Mouse (Mus musculus) adrenal gland, adult 2 months (tissue): ENCODE measurements around the gene Tead1. TPM values are rescaled to one million over a fixed set of nuclear protein-coding genes. Genes with fewer than 3 reads are reported as not detected.

ENCODE experiments used
- DNase-seq: peaks from one replicate; pipeline ENCODE4 v3.0.0; 2021
- polyA plus RNA-seq: library from polyadenylated mRNA; depleted of rRNA; stranded (reverse); fragments of >200 nt; gene quantifications from 2 replicates; pipeline ENCODE4 v1.2.3, GENCODE M21; 2012
- total RNA-seq, 2 experiments: library from RNA; stranded (reverse); gene quantifications; 2 replicates each; pipeline ENCODE4 v1.2.3; 2021

The Tead1 gene
- total and polyA plus RNA-seq, 3 experiments: 18.6 to 106 (median 57.7) TPM

GRCm38 (mm10) chr7:112816016-112816415 is 136.9 kb downstream of the Tead1 start:
- no peak for DNase-seq

DNA sequence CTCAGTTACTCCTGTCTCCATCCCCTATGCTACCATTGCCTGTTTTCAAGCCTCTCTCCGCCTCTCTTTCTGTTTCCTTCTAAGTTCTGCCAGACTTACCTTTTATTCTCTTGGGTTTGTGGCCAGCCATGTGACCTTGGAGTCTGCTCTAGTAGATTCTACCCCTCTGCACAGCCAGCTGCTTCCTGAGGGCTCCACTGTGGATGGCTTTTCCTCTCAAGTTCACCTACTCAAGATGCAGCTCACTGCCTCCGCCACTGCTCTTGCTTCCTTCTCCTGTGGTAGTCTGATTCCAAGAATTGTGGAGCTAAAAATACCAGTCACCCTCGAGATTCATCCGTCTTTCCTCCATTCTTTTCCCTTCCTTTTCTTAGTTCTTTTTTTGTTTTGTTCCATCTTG is 140.7 kb downstream of the Tead1 start:
- no peak for DNase-seq

- DNase-seq: no peak
Observed at GRCm38 (mm10) chr7:112822879-112823278, 143.8 kb downstream of the Tead1 start.

- DNase-seq: peak; percentile 82
Observed at GRCm38 (mm10) chr7:112823621-112824020, 144.5 kb downstream of the Tead1 start.

GRCm38 (mm10) chr7:112825339-112825781 is 146.2 kb downstream of the Tead1 start:
- no peak for DNase-seq

GRCm38 (mm10) chr7:112826114-112826911 is 147.2 kb downstream of the Tead1 start:
- DNase-seq: no peak

DNA sequence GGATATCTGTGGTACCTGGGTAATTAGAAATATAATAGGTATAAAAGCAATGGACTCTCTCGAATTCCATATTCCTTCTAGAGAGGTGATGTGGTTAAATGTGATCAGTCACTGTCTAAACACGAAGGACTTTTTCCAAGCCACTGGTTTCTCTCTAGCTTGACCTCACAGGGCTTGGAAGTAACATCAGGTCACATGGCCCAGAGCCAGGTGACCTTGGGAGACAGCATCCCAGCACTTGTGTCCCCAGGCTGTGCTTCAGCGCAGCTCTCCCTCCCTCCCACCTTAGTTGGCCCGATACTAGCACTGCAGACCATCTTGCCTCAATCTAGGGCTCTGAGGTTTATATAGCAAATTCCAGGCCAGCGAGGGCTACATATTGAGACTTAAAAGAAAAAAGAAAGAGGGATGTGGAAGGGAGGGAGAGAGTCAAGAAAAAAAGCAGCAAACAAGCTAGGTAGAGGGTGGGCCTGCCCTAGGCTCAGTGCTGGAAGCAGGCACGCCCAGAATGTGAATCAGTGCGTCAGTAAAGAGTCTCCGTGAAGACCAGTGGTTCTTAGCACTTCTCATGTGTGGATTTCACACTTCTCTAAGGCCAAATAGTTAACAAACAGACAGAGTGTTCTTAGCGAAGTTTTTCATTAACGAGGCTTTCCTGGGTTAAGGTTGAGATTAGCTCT is 149.0 kb downstream of the Tead1 start:
- DNase-seq: peak; percentile 55

DNA sequence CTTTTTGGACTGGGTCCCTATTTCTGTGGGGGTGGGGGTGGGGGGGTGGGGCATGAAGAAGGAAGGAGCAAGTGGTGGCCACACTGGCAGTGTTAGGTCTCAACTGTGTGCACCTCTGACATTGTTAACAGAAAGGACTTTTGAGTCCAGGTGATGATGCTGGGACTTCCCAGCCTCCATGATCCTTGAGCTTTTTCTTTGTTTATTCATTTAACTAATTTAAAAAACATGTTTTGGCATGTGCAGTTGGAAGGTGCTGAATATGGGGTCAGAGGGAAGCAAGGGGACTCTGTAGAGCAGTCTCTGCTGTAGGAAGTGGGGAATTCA is 149.5 kb downstream of the Tead1 start:
- no peak for DNase-seq

DNA sequence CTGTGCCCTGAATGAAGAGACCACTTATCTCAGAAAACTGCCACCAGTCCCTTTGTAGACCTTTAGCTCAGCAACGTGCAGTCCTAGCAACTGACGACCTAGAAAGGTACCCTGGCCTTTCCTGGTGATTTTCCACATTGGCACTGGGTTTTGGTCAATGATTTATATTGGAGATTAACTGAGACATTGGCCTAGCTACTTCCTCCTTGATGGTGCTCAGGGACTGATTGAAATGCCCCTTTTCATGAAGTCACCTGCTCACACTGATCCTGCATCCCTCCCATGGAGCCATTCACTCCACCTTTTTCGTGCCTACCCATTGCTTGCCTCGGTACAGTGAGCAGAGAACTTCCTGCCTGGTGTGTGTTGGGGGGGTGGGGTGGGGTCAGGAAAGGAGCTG is 151.8 kb downstream of the Tead1 start:
- no peak for DNase-seq

DNA sequence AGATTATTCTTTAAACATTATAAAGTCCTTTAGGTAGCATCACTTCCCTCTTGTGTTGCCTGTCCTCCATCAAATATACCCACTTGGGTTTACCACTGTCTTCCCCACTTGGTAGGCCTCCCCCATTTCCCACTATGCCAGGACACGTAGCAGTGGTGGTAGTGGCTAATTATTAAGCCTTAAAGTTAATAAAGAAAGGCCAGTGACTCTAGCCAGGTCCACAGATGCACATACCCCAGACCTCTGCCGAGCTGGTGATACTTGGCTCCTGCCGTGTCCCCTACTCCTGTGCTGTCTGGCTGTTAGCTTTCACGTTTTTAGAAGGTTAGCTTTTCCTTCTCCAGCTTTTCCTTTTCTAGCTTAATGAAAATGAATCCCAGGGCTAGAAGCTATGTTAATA is 152.3 kb downstream of the Tead1 start:
- no peak for DNase-seq

- no peak for DNase-seq
Observed at GRCm38 (mm10) chr7:112833132-112833531, 154.0 kb downstream of the Tead1 start.

DNA sequence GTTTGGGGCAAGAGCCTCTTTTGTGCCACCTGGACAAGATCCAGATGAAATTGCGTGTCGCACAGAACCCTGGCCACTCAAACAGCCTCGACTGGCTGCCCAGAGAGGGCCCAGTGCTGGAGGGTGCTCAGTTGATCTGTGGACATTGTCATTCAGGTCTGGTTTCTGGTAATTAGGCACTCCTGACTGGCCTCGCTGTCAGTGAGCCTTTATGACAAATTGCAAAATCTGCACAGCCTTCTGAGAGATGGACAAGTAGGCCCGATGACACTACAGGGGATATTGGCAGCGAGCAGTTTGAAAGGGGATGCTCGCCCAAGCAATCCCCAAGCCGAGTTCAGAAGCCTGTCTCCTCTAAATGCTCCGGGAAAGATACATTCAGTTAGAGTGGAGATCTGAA is 157.0 kb downstream of the Tead1 start:
- no peak for DNase-seq

- no peak for DNase-seq
Observed at GRCm38 (mm10) chr7:112838131-112838530, 159.0 kb downstream of the Tead1 start.

GRCm38 (mm10) chr7:112840351-112840750 is 161.2 kb downstream of the Tead1 start:
- no peak for DNase-seq

DNA sequence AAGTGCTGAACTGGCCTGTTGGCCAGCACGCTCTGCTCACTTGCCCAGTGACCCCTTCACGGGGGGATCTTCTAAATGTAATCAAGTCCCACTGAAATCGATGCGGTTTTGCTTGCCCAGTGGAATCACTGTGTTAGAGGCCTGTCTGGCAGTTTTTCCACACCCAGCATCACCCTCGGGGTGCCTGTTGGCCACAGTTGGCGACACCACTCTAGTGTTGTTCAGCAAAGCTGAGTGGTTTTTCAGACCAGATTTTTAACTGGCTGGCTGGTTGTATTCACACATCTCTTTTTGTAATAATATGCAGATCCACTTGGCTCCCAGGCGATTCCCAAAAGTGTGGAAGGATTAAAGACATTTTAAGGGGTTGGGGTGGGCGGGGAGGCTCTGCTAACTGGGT is 161.8 kb downstream of the Tead1 start:
- DNase-seq: no peak

DNA sequence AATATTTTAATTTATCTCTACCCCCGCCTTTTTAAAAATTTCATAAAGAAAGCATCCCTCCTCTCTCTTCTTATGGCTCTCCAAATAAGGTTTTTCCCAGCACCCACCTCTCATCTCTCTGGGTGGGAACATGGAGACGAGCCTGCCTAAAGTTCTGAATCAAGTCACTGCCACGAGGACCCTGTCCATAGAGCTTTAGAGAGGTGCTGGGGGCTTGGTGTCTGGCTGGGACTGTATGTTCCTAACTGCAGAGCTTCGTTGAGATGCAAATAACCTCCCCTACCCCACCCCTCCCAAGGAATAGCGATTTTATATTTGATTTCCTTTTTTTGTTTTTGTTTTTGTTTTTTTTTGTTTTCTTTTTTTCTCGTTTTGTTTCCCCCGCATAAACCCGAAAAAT is 162.4 kb downstream of the Tead1 start:
- DNase-seq: no peak

DNA sequence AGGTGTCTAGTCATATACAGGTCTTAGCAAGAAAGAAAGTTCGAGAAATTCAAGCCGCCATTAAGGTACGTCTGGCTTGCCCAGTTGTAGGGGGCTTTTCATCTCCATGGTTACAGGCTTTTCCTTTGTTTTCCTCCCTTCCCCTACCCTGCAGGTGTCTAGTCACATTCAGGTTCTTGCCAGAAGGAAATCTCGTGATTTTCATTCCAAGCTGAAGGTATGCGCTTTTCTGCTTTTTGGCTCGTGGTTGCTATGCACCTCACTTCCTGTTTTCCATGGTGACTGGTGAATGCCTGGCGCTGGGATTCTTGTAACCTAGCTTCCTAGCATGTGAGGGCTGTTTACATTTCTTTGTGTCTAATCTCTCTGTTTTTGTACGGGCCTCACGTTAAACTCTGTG is 162.8 kb downstream of the Tead1 start:
- no peak for DNase-seq

- no peak for DNase-seq
Observed at GRCm38 (mm10) chr7:112851281-112851744, 172.2 kb downstream of the Tead1 start.

- no peak for DNase-seq
Observed at GRCm38 (mm10) chr7:112852149-112852839, 173.2 kb downstream of the Tead1 start.

DNA sequence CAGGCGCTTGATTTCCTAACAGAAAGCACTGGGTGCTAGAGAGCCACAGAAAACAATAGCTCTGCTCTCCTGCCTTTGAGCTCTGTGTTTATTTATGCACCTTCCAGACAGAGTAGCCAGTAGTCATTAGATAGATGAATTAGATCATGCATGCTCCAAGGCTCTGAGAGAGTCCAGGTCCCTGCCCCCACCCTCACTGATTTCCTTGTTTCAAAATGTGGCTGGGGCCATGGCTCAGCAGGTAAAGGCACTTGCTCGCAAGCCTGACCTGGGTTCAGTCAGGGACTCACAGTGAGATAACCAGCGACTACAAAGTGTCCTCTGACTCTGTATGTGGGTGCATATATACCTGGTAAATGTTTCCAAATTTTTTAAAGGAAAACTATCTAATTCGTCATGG is 174.7 kb downstream of the Tead1 start:
- no peak for DNase-seq

DNA sequence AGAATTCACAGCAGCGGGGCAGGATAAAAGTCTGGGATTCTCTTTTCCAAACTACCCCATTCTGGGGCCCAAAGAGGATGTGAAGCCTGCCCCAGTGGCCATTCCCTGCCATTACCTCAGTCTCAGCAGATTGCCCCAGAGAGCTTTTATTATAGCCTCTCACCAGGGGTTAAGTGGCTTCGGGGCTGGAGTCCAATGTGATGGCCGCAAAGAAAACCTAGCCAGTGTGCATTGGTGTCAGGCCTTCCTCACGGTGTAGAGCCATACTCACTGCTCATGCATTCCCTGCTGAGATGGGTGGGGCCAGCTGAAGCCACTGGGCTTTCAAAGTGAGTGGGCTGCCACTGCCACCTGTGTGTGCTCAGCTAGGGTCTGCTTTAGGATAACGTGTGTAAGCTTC is 175.4 kb downstream of the Tead1 start:
- no peak for DNase-seq

GRCm38 (mm10) chr7:112855419-112855818 is 176.3 kb downstream of the Tead1 start:
- no peak for DNase-seq

GRCm38 (mm10) chr7:112856121-112856571 is 177.0 kb downstream of the Tead1 start:
- peak; percentile 51 for DNase-seq
